Mouse (Mus musculus): Measurements from ENCODE around the gene Invs. TPM values are rescaled to one million over a fixed set of nuclear protein-coding genes. Genes with fewer than 3 reads are reported as not detected.

Gene Invs
- total and polyA plus RNA-seq, 3 experiments: 5.1 to 6.9 (median 5.7) TPM

DNA sequence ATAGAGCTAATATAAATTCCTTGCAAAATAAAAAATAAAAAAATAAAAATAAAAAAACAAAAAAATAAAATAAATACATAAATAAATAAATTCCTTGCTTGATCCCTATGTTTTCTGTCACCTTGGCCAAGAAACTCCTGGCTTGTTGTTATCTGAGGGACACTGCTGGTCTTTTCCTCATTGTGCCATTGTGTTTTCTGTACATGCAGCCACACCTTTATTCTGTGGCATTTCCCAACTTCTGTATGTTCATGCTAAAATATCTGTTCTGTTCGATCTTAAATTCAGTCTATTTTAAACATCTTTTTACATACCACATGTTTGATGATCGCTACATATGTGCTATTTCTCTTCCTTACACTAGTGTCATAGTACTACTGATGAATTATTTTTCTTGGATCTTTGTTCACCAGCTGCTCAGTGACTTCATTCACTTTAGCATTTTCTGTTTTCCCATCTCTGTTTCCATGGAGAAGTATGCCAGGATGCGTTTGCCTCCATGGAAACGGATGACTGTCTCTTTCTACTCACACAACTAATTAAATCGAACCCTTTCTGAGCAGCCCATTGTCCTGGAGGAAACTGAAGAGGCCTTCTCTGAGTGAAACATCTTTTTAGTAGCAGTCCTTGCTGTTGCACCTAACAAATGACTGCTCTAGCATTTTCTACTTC, 7.7 kb downstream of the Invs start:
- in situ Hi-C loops (cut with MboI; ENCODE audit: low pct_ligation_motif_present, low pct_unique_long_range_greater_than_20kb, low sequenced_read_pairs) (loop anchor here (10.0 kb wide), 1 partner anchor 52 kb away; no protein-coding TSS in a partner anchor), dilution Hi-C loops (cut with MboI; ENCODE audit: extremely low pct_ligation_motif_present, extremely low pct_unique_long_range_greater_than_20kb, low sequenced_read_pairs) (no loop called here)
- Histone ChIP-seq H3K4me1 (ENCODE audit: control insufficient read depth in 1 of 2, insufficient read depth in 2 of 2) (no peaks in the 10 kb centered on the region), H3K79me2 (replicated peaks; ENCODE audit: control insufficient read depth, extremely low read depth, insufficient read depth, poor library complexity, severe bottlenecking) (no peaks in the 10 kb centered on the region), H3K36me3 (replicated peaks in 1 of 2; ENCODE audit: control insufficient read depth in 1 of 2, insufficient read depth in 1 of 2, low read length in 1 of 2) (peaks cover 18 to 41% of the 10 kb centered on the region in 2 experiments), H3K4me2 (ENCODE audit: insufficient read depth, low read depth, poor library complexity, severe bottlenecking) (no peak overlapping the region), H3K9me3 (replicated peaks; ENCODE audit: low read length) (no peaks in the 10 kb centered on the region), H3K27ac (ENCODE audit: insufficient read depth, low read depth) (no peak overlapping the region), H3K4me3 (replicated peaks in 1 of 3; ENCODE audit: low read depth in 2 of 3, low read length in 2 of 3, poor library complexity in 1 of 3) (no peak overlapping the region), H3K9ac (ENCODE audit: insufficient read depth, low read depth) (no peak overlapping the region), H3K27me3 (replicated peaks) (no peaks in the 10 kb centered on the region)
- no peak for DNase-seq (ENCODE audit: extremely low read depth)
- no peak for TF ChIP-seq GABPA (IDR thresholded peaks at IDR 0.05; ENCODE audit: insufficient replicate concordance, low read depth, low read length)
- TF ChIP-seq MAFK (IDR thresholded peaks at IDR 0.05; ENCODE audit: insufficient replicate concordance, low read length): no peak
- no peak for TF ChIP-seq MAX (IDR thresholded peaks at IDR 0.05; ENCODE audit: low read length)

- Histone ChIP-seq H3K4me3 (replicated peaks in 1 of 3; ENCODE audit: low read depth in 2 of 3, low read length in 2 of 3, poor library complexity in 1 of 3) (no peak overlapping the region), H3K79me2 (replicated peaks; ENCODE audit: control insufficient read depth, extremely low read depth, insufficient read depth, poor library complexity, severe bottlenecking) (no peaks in the 10 kb centered on the region), H3K27ac (ENCODE audit: insufficient read depth, low read depth) (no peak overlapping the region), H3K9me3 (replicated peaks; ENCODE audit: low read length) (peaks cover 3% of the 10 kb centered on the region), H3K4me2 (ENCODE audit: insufficient read depth, low read depth, poor library complexity, severe bottlenecking) (no peak overlapping the region), H3K9ac (ENCODE audit: insufficient read depth, low read depth) (no peak overlapping the region), H3K27me3 (replicated peaks) (no peaks in the 10 kb centered on the region), H3K36me3 (replicated peaks in 1 of 2; ENCODE audit: control insufficient read depth in 1 of 2, insufficient read depth in 1 of 2, low read length in 1 of 2) (peaks cover 5 to 7% of the 10 kb centered on the region in 2 experiments), H3K4me1 (ENCODE audit: control insufficient read depth in 1 of 2, insufficient read depth in 2 of 2) (peaks cover 0 to 19% of the 10 kb centered on the region in 2 experiments; a peak in 1 of 4 replicates)
- in situ Hi-C loops (cut with MboI; ENCODE audit: low pct_ligation_motif_present, low pct_unique_long_range_greater_than_20kb, low sequenced_read_pairs) (loop anchor here (10.0 kb wide), 1 partner anchor 70 kb away; no protein-coding TSS in a partner anchor), dilution Hi-C loops (cut with MboI; ENCODE audit: extremely low pct_ligation_motif_present, extremely low pct_unique_long_range_greater_than_20kb, low sequenced_read_pairs) (no loop called here)
- TF ChIP-seq ZC3H11A (IDR thresholded peaks at IDR 0.05; ENCODE audit: low read depth, low read length) (no peak), ZMIZ1 (IDR thresholded peaks at IDR 0.05; ENCODE audit: low read depth, low read length) (no peak), ELF1 (IDR thresholded peaks at IDR 0.05; ENCODE audit: low read depth, low read length) (no peak), PAX5 (IDR thresholded peaks at IDR 0.05; ENCODE audit: low read length) (no peak), RAD21 (IDR thresholded peaks at IDR 0.05; ENCODE audit: low read depth, low read length) (no peak), EP300 (IDR thresholded peaks at IDR 0.05; ENCODE audit: low read length) (no peak), GABPA (IDR thresholded peaks at IDR 0.05; ENCODE audit: insufficient replicate concordance, low read depth, low read length) (no peak), MYC (IDR thresholded peaks at IDR 0.05; ENCODE audit: low read depth, low read length) (no peak), KAT2A (IDR thresholded peaks at IDR 0.05; ENCODE audit: insufficient replicate concordance, low read length) (no peak), MAZ (IDR thresholded peaks at IDR 0.05; ENCODE audit: low read depth, low read length) (no peak), ETS1 (conservative IDR thresholded peaks at IDR 0.05; ENCODE audit: low read depth, low read length) (no peak), POLR2A (IDR thresholded peaks at IDR 0.05; ENCODE audit: low read depth, low read length) (no peak), MAX (IDR thresholded peaks at IDR 0.05; ENCODE audit: low read length) (no peak), HCFC1 (IDR thresholded peaks at IDR 0.05; ENCODE audit: low read depth, low read length) (no peak), POLR2AphosphoS2 (IDR thresholded peaks at IDR 0.05; ENCODE audit: low read depth, low read length) (no peak), CHD2 (IDR thresholded peaks at IDR 0.05; ENCODE audit: low read length) (no peak), JUN (IDR thresholded peaks at IDR 0.05; ENCODE audit: insufficient read depth, low read depth, low read length) (no peak), SMC3 (IDR thresholded peaks at IDR 0.05; ENCODE audit: low read depth, low read length) (no peak)
- no peak for DNase-seq (ENCODE audit: extremely low read depth)
Observed at GRCm38 (mm10) chr4:48314814-48315213, 35.3 kb downstream of the Invs start.

Data from CH12.LX (cell line).